Mouse (Mus musculus) small intestine, adult 2 months (tissue): Measurements from ENCODE around the gene Olfr374. TPM values are rescaled to one million over a fixed set of nuclear protein-coding genes. Genes with fewer than 3 reads are reported as not detected.
"Not testable (repeated sequence)": the region's sequence is repeated elsewhere in the genome, so short reads cannot be mapped to it uniquely, and the experiment has no call there.

Experiments used
- H3K27ac ChIP-seq: fragments of 200-500 bp; 2 replicates; pipeline ENCODE4 v1.5.1; 2012; ENCODE audit warnings: low read depth, low read length, control low read depth, inconsistent platforms; ENCODE audit not compliant: insufficient read depth
- H3K27me3 ChIP-seq: fragments of 200-500 bp; 2 replicates; pipeline ENCODE4 v1.6.1; 2012; ENCODE audit warnings: mild to moderate bottlenecking, moderate library complexity, low read length, inconsistent platforms; ENCODE audit not compliant: control insufficient read depth, insufficient read depth
- H3K36me3 ChIP-seq: fragments of 200-500 bp; 2 replicates; pipeline ENCODE4 v1.6.1; 2012; ENCODE audit warnings: mild to moderate bottlenecking, low read length, control low read depth, inconsistent platforms; ENCODE audit not compliant: control insufficient read depth, insufficient read depth
- H3K4me1 ChIP-seq: fragments of 200-500 bp; 2 replicates; pipeline ENCODE4 v1.6.1; 2012; ENCODE audit warnings: low read length, inconsistent platforms, mixed read lengths; ENCODE audit not compliant: control insufficient read depth, insufficient read depth, insufficient read length
- H3K4me3 ChIP-seq: fragments of 200-500 bp; 2 replicates; pipeline ENCODE4 v1.5.1; 2012; ENCODE audit warnings: low read depth, mild to moderate bottlenecking, control low read depth, inconsistent platforms, low read length, moderate library complexity
- CTCF ChIP-seq: fragments of 200-500 bp; IDR thresholded peaks from 2 replicates; pipeline ENCODE4 v1.5.1; 2012; ENCODE audit warnings: low read depth, mild to moderate bottlenecking, control low read depth, inconsistent platforms, low read length, moderate library complexity, mixed read lengths; ENCODE audit not compliant: insufficient replicate concordance, insufficient read length; ENCODE audit errors: extremely low read depth
- POLR2A ChIP-seq: fragments of 200-500 bp; IDR thresholded peaks from 2 replicates; pipeline ENCODE4 v1.6.1; 2012; ENCODE audit warnings: low read depth, mild to moderate bottlenecking, control low read depth, inconsistent platforms, low read length, moderate library complexity
- WGBS: fragments of 180-500 bp; shearing (Covaris S2); methylation state at CpG from one replicate; pipeline ENCODE4 v1.1.7; 2018; 5-methylcytosine and 5-hydroxymethylcytosine counted together
- polyA plus RNA-seq: library from polyadenylated mRNA; depleted of rRNA; stranded (reverse); fragments of >200 nt; gene quantifications from 2 replicates; pipeline ENCODE4 v1.2.3, GENCODE M21; 2012

Gene Olfr374
- polyA plus RNA-seq, 1 experiment: not detected

- WGBS: 28% methylated on average over 4 of the region's 4 CpGs
- H3K27me3 ChIP-seq: no peaks in the 10 kb centered on the region
Measured at GRCm38 (mm10) chr8:72105165-72105564, 1.7 kb upstream of the Olfr374 start.

GRCm38 (mm10) chr8:72110876-72111275 lies 4.0 kb downstream of the Olfr374 start:
- no peak for TF ChIP-seq CTCF
- TF ChIP-seq POLR2A: no peak
- no peak overlapping the region for H3K4me3 ChIP-seq
- H3K4me1 ChIP-seq: no peaks in the 10 kb centered on the region
- 69% methylated on average over 6 of the region's 6 CpGs for WGBS
- no peaks in the 10 kb centered on the region for H3K36me3 ChIP-seq
- no peak overlapping the region for H3K27ac ChIP-seq
- H3K27me3 ChIP-seq: no peaks in the 10 kb centered on the region

More at GRCm38 (mm10) chr8:72105165-72105564, 1.7 kb upstream of the Olfr374 start:
- Histone ChIP-seq H3K4me1 (no peaks in the 10 kb centered on the region), H3K27ac (no peak overlapping the region), H3K36me3 (no peaks in the 10 kb centered on the region), H3K4me3 (no peak overlapping the region)
- TF ChIP-seq POLR2A (no peak), CTCF (peak; percentile 41; the same call in 1 of the 2 replicates)

GRCm38 (mm10) chr8:72112486-72112885 lies 5.6 kb downstream of the Olfr374 start:
- Histone ChIP-seq H3K4me1 (no peaks in the 10 kb centered on the region), H3K36me3 (no peaks in the 10 kb centered on the region), H3K27ac (no peak overlapping the region), H3K4me3 (no peak overlapping the region), H3K27me3 (no peaks in the 10 kb centered on the region)
- TF ChIP-seq POLR2A: no peak
- peak; percentile 8; the same call in 1 of the 2 replicates for TF ChIP-seq CTCF
- 62% methylated on average over 3 of the region's 3 CpGs for WGBS

GRCm38 (mm10) chr8:72115202-72115601 lies 8.4 kb downstream of the Olfr374 start:
- TF ChIP-seq CTCF (no peak), POLR2A (no peak)
- 87% methylated on average over 2 of the region's 2 CpGs for WGBS
- Histone ChIP-seq H3K4me3 (no peak overlapping the region), H3K4me1 (no peaks in the 10 kb centered on the region), H3K27me3 (no peaks in the 10 kb centered on the region), H3K36me3 (no peaks in the 10 kb centered on the region), H3K27ac (no peak overlapping the region)

- Histone ChIP-seq H3K4me1 (no peaks in the 10 kb centered on the region), H3K4me3 (no peak overlapping the region), H3K27ac (no peak overlapping the region), H3K27me3 (no peaks in the 10 kb centered on the region), H3K36me3 (no peaks in the 10 kb centered on the region)
- TF ChIP-seq CTCF (no peak), POLR2A (no peak)
- 58% methylated on average over 4 of the region's 4 CpGs for WGBS
Measured at GRCm38 (mm10) chr8:72118616-72119015, 11.8 kb downstream of the Olfr374 start.

GRCm38 (mm10) chr8:72121486-72121885 lies 14.6 kb downstream of the Olfr374 start:
- not testable (repeated sequence) for H3K4me1 ChIP-seq, H3K27ac ChIP-seq, H3K36me3 ChIP-seq, H3K27me3 ChIP-seq, H3K4me3 ChIP-seq
- WGBS: 41% methylated on average over 3 of the region's 3 CpGs

- no peak overlapping the region for H3K4me3 ChIP-seq
- H3K27ac ChIP-seq: no peak overlapping the region
- WGBS: 63% methylated on average over 1 of the region's 1 CpGs
- H3K4me1 ChIP-seq: no peaks in the 10 kb centered on the region
- no peaks in the 10 kb centered on the region for H3K36me3 ChIP-seq
- no peaks in the 10 kb centered on the region for H3K27me3 ChIP-seq
- TF ChIP-seq CTCF (no peak), POLR2A (no peak)
Measured at GRCm38 (mm10) chr8:72121997-72122396, 15.2 kb downstream of the Olfr374 start.

- H3K4me1 ChIP-seq: 0 out of 2 replicates have a peak, but pooled peaks cover 4% of the 10 kb centered on the region
- WGBS: 15% methylated on average over 1 of the region's 1 CpGs
- no peaks in the 10 kb centered on the region for H3K27me3 ChIP-seq
- no peak overlapping the region for H3K4me3 ChIP-seq
- TF ChIP-seq POLR2A (no peak), CTCF (no peak)
- no peak overlapping the region for H3K27ac ChIP-seq
- H3K36me3 ChIP-seq: no peaks in the 10 kb centered on the region
Measured at GRCm38 (mm10) chr8:72127834-72128233, 21.0 kb downstream of the Olfr374 start.
